In the genomic region with DNA sequence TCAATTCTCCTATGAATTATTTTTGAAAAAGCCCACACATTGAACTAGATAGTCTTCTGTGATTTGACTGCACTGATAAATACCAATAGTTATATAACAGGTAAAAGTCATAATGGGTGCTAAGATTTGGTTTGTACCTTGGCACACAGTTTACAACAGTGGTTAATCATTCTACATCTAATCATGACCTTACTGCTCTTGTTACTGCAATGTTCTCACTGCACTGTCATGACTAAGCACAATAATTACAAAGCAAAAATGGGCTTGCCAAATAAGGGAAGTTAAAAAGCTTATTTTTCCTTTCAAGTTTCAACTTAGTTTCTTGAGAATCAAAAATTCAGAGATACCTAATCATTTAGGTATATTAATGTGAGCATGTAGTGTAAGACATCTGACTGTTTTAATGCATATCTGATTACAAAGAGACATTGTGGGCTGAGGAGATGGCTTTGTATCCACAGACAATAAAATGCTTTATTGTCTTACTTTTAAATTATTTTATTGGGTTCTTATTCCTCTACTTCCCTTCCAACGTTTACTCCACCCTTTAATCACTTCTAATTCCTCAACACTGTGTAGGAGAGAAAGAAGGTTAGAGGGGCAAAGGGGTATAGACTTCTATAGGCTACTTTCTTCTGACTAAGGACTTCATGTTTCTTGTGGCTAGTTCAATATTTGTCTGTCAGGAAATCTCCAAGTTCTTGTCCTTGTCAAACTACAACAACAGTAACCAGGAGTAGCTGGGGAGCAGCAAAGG, we compare ENCODE assay signal across 29 mouse cellular contexts. TPM values are rescaled to one million over a fixed set of nuclear protein-coding genes. Genes with fewer than 3 reads are reported as not detected.
A peak's percentile ranks its signal among the peaks of the same experiment; 100 is the strongest.
DNase-seq lines count a peak whose midpoint lies in the region; ATAC-seq and TF ChIP-seq lines count a peak whose summit lies in the region.
"Had no signal": no experiment of that assay in that cellular context is flagged by ENCODE, and none has a peak within 500 bp of the region (broad histone marks: within the 10 kb centered on the region; RNA-seq: fewer than 3 reads in every experiment).

No protein-coding gene starts in this region.

- no peaks in the 10 kb centered on the region for H3K36me3 ChIP-seq in MEL (ENCODE audit: control insufficient read depth in 1 of 2, insufficient read depth in 2 of 2, low read length in 2 of 2)
- no peaks in the 10 kb centered on the region for H3K36me3 ChIP-seq in intestine, embryonic 16.5 days (ENCODE audit: control insufficient read depth, insufficient read depth, low read length)
- H3K36me3 ChIP-seq in liver, postnatal 0 days (replicated peaks; ENCODE audit: insufficient read depth, low read length): no peaks in the 10 kb centered on the region
- H3K36me3 ChIP-seq: heart, embryonic 13.5 days; limb, embryonic 12.5 days; neural tube, embryonic 13.5 days had no signal

- peak in 1 of 2 experiments; percentile 33; a peak in 1 of 4 replicates for TF ChIP-seq EP300 in MEL (IDR thresholded peaks at IDR 0.05; ENCODE audit: low read depth in 1 of 2, low read length in 2 of 2)
- no peak for TF ChIP-seq EP300 in liver, postnatal 0 days (IDR thresholded peaks at IDR 0.05; ENCODE audit: low read depth)

- H3K27me3 ChIP-seq in MEL (ENCODE audit: control insufficient read depth in 1 of 2, insufficient read depth in 2 of 2, low read length in 2 of 2): no peaks in the 10 kb centered on the region
- H3K27me3 ChIP-seq in intestine, embryonic 16.5 days (replicated peaks; ENCODE audit: control insufficient read depth, insufficient read depth, low read length): no peaks in the 10 kb centered on the region
- H3K27me3 ChIP-seq in liver, postnatal 0 days (ENCODE audit: insufficient read depth, low read length): no peaks in the 10 kb centered on the region
- H3K27me3 ChIP-seq: forebrain, embryonic 13.5 days; heart, embryonic 13.5 days; limb, embryonic 12.5 days; neural tube, embryonic 13.5 days had no signal

- no peaks in the 10 kb centered on the region for H3K79me2 ChIP-seq in MEL (ENCODE audit: control insufficient read depth, insufficient read depth, low read length, poor library complexity)

- no peak overlapping the region for H3K27ac ChIP-seq in MEL (ENCODE audit: control insufficient read depth, low read depth, low read length)
- peak overlapping the region; percentile 63 for H3K27ac ChIP-seq in intestine, embryonic 16.5 days (ENCODE audit: low read length)
- no peak overlapping the region for H3K27ac ChIP-seq in liver, postnatal 0 days (ENCODE audit: low read depth)
- H3K27ac ChIP-seq: forebrain, embryonic 13.5 days; heart, adult 2 months; heart, embryonic 13.5 days; hindbrain, embryonic 14.5 days; limb, embryonic 12.5 days; neural tube, embryonic 13.5 days had no signal

- TF ChIP-seq RAD21 in MEL (IDR thresholded peaks at IDR 0.05; ENCODE audit: low read depth, low read length): no peak

- H3K4me3 ChIP-seq in MEL (ENCODE audit: control insufficient read depth in 1 of 2, insufficient read depth in 1 of 2, low read depth in 2 of 2, low read length in 2 of 2): no peak overlapping the region
- H3K4me3 ChIP-seq in intestine, embryonic 16.5 days (ENCODE audit: low read length): no peak overlapping the region
- H3K4me3 ChIP-seq in liver, postnatal 0 days (ENCODE audit: low read depth, low read length): no peak overlapping the region
- H3K4me3 ChIP-seq: forebrain, embryonic 13.5 days; heart, adult 2 months; heart, embryonic 13.5 days; limb, embryonic 12.5 days; neural tube, embryonic 13.5 days had no signal

- H3K9me3 ChIP-seq in MEL (replicated peaks; ENCODE audit: insufficient read depth, low read length): no peaks in the 10 kb centered on the region
- no peaks in the 10 kb centered on the region for H3K9me3 ChIP-seq in intestine, embryonic 16.5 days (ENCODE audit: control insufficient read depth, low read length)
- no peaks in the 10 kb centered on the region for H3K9me3 ChIP-seq in liver, postnatal 0 days (ENCODE audit: low read length)
- H3K9me3 ChIP-seq: forebrain, embryonic 13.5 days; heart, embryonic 13.5 days; limb, embryonic 12.5 days; neural tube, embryonic 13.5 days had no signal

- no peak for TF ChIP-seq CTCF in MEL (IDR thresholded peaks at IDR 0.05 in 2 of 3, conservative IDR thresholded peaks at IDR 0.05 in 1 of 3; ENCODE audit: control insufficient read depth in 1 of 3, insufficient read depth in 1 of 3, low read depth in 2 of 3, low read length in 3 of 3, poor library complexity in 1 of 3, severe bottlenecking in 1 of 3)
- no peak for TF ChIP-seq CTCF in liver, postnatal 0 days (IDR thresholded peaks at IDR 0.05; ENCODE audit: low read depth)

- 19% methylated on average over 1 of the region's 1 CpGs for WGBS in intestine, embryonic 16.5 days
- WGBS in liver, postnatal 0 days (ENCODE audit: insufficient replicate concordance): 14% methylated on average over 1 of the region's 1 CpGs

- DNase-seq in 416B (ENCODE audit: low read depth) (peak; percentile 49), MEL (ENCODE audit: low read depth, low spot score) (peak; percentile 29)
- DNase-seq in liver, postnatal 0 days: no peak
- DNase-seq in adrenal gland, adult 18-20 months (ENCODE audit: low spot score in 2 of 2): no peak
- DNase-seq in spleen, postnatal 36 days (ENCODE audit: low spot score in 2 of 2): no peak
- DNase-seq in heart, adult 11 months: no peak
- DNase-seq: adrenal gland, postnatal 14 days; cerebellum, adult 8-10 months; cerebellum, postnatal 36 days; gastrocnemius, postnatal 10 days; heart, adult 2 months; heart, postnatal 14 days; kidney, postnatal 25 days; layer of hippocampus, postnatal 36 days; lung, adult 2 months; midbrain, embryonic 14.5 days; right cerebral cortex, adult 18-20 months had no signal

- peak; percentile 99 for ATAC-seq in intestine, embryonic 16.5 days
- ATAC-seq in liver, postnatal 0 days: peak; percentile 90
- ATAC-seq in cerebellum, adult (ENCODE audit: insufficient number of reproducible peaks, low FRiP score, low TSS enrichment): no peak
- ATAC-seq: forebrain, embryonic 13.5 days had no signal

- no peak overlapping the region for H3K4me2 ChIP-seq in intestine, embryonic 16.5 days (ENCODE audit: low read depth, low read length)
- no peak overlapping the region for H3K4me2 ChIP-seq in liver, postnatal 0 days (ENCODE audit: low read depth, low read length)
- H3K4me2 ChIP-seq: forebrain, embryonic 13.5 days; heart, embryonic 13.5 days; hindbrain, embryonic 14.5 days; limb, embryonic 12.5 days; neural tube, embryonic 13.5 days had no signal

- TF ChIP-seq POLR2A in MEL (IDR thresholded peaks at IDR 0.05; ENCODE audit: control insufficient read depth in 1 of 2, insufficient read depth in 1 of 2, low read depth in 1 of 2, low read length in 2 of 2, poor library complexity in 1 of 2): no peak

- H3K9ac ChIP-seq in MEL (ENCODE audit: control insufficient read depth, low read depth, low read length, poor library complexity, severe bottlenecking): no peak overlapping the region
- H3K9ac ChIP-seq in intestine, embryonic 16.5 days (ENCODE audit: low read depth, low read length): no peak overlapping the region
- no peak overlapping the region for H3K9ac ChIP-seq in liver, postnatal 0 days (replicated peaks)
- H3K9ac ChIP-seq: forebrain, embryonic 13.5 days; heart, embryonic 13.5 days; hindbrain, embryonic 14.5 days; limb, embryonic 12.5 days; neural tube, embryonic 13.5 days had no signal

- no peaks in the 10 kb centered on the region for H3K4me1 ChIP-seq in MEL (ENCODE audit: control insufficient read depth in 1 of 2, insufficient read depth in 2 of 2, low read length in 2 of 2)
- no peaks in the 10 kb centered on the region for H3K4me1 ChIP-seq in intestine, embryonic 16.5 days (ENCODE audit: control insufficient read depth, insufficient read depth, low read length)
- no peaks in the 10 kb centered on the region for H3K4me1 ChIP-seq in liver, postnatal 0 days (ENCODE audit: insufficient read depth)
- H3K4me1 ChIP-seq: forebrain, embryonic 13.5 days; heart, embryonic 13.5 days; limb, embryonic 12.5 days; neural tube, embryonic 13.5 days had no signal

TF ChIP-seq in MEL, 35 proteins besides CTCF, POLR2A, EP300 and RAD21:
- TF ChIP-seq MYC (IDR thresholded peaks at IDR 0.05; ENCODE audit: low read depth, low read length) (no peak), KAT2A (conservative IDR thresholded peaks at IDR 0.05; ENCODE audit: low read depth, low read length) (no peak), ETS1 (IDR thresholded peaks at IDR 0.05; ENCODE audit: low read depth, low read length) (no peak), TCF12 (IDR thresholded peaks at IDR 0.05; ENCODE audit: low read depth, low read length) (no peak), USF1 (IDR thresholded peaks at IDR 0.05; ENCODE audit: low read depth, low read length) (no peak), TAL1 (IDR thresholded peaks at IDR 0.05; ENCODE audit: low read length) (no peak), CHD2 (IDR thresholded peaks at IDR 0.05; ENCODE audit: low read length) (no peak), JUND (IDR thresholded peaks at IDR 0.05; ENCODE audit: low read depth, low read length) (no peak)

RNA-seq across cellular contexts. Expression of a gene that starts 15.4 kb away (rescaled TPM):
- 13.0 and 13.3 TPM in 2 replicates for total RNA-seq in MEL (2012; rRNA removed)
- polyA plus RNA-seq in MEL (2012; ENCODE audit: insufficient read depth in 1 of 2, insufficient read length in 2 of 2, low read depth in 1 of 2, low replicate concordance in 2 of 2, missing spikeins in 1 of 2): 1 to 10 TPM in 1 of 2 experiments, not detected in 1; 5.5 TPM
- polyA plus RNA-seq in intestine, embryonic 16.5 days (2015; fragmentation: Nextera tagmentation; extraction: Ambion mirVana): 496 and 608 TPM in 2 replicates
- polyA plus RNA-seq in liver, postnatal 0 days (2015; fragmentation: Nextera tagmentation; extraction: Ambion mirVana): 42.7 and 54.1 TPM in 2 replicates
- total RNA-seq in adrenal gland, adult 18-20 months (2021): 10 to 100 TPM in 1 of 2 experiments, 1 to 10 TPM in 1; 8.7 to 18.3 TPM
- total RNA-seq: layer of hippocampus, postnatal 36 days had no signal

RNA-seq across cellular contexts. Expression of a gene that starts 22.2 kb away (rescaled TPM):
- total RNA-seq in MEL (2012; rRNA removed): not detected in 2 replicates
- polyA plus RNA-seq in MEL (2012; ENCODE audit: insufficient read depth in 1 of 2, insufficient read length in 2 of 2, low read depth in 1 of 2, low replicate concordance in 2 of 2, missing spikeins in 1 of 2): not detected
- polyA plus RNA-seq in intestine, embryonic 16.5 days (2015; fragmentation: Nextera tagmentation; extraction: Ambion mirVana): 611 and 704 TPM in 2 replicates
- 13.1 and 15.9 TPM in 2 replicates for polyA plus RNA-seq in liver, postnatal 0 days (2015; fragmentation: Nextera tagmentation; extraction: Ambion mirVana)
- total RNA-seq in adrenal gland, adult 18-20 months (2021): under 1 TPM; 0.23 to 0.77 TPM
- total RNA-seq: layer of hippocampus, adult 8-10 months; layer of hippocampus, postnatal 36 days; left cerebral cortex, postnatal 14 days; megakaryocyte-erythroid progenitor cell, adult 5-6 weeks had no signal
- polyA plus RNA-seq: C2C12 had no signal

RNA-seq across cellular contexts. Expression of a gene that starts 55.9 kb away (rescaled TPM):
- not detected in 2 replicates for total RNA-seq in MEL (2012; rRNA removed)
- polyA plus RNA-seq in MEL (2012; ENCODE audit: insufficient read depth in 1 of 2, insufficient read length in 2 of 2, low read depth in 1 of 2, low replicate concordance in 2 of 2, missing spikeins in 1 of 2): not detected
- 0.39 and 0.49 TPM in 2 replicates for polyA plus RNA-seq in intestine, embryonic 16.5 days (2015; fragmentation: Nextera tagmentation; extraction: Ambion mirVana)
- 26.8 and 30.5 TPM in 2 replicates for polyA plus RNA-seq in liver, postnatal 0 days (2015; fragmentation: Nextera tagmentation; extraction: Ambion mirVana)
- 1,000 to 10,000 TPM in 1 of 2 experiments, under 1 TPM in 1; 0.74 to 3,425 TPM for total RNA-seq in adrenal gland, adult 18-20 months (2021)
- total RNA-seq: heart, adult 2 months; heart, postnatal 14 days; megakaryocyte-erythroid progenitor cell, adult 5-6 weeks had no signal
- polyA plus RNA-seq: C2C12; heart, embryonic 13.5 days; hindbrain, embryonic 14.5 days; limb, embryonic 12.5 days; midbrain, embryonic 14.5 days; neural tube, embryonic 13.5 days; testis, adult 2 months had no signal

Comparison
In these comparisons a context has a peak if more than half of its experiments do, and no peak if none do; other contexts are left out.
1. DNase-seq: peak in 416B (single experiment) and MEL (single experiment); none in liver, postnatal 0 days (single experiment), adrenal gland, adult 18-20 months (0 of 2), spleen, postnatal 36 days (0 of 2) and heart, adult 11 months (single experiment).
2. RNA of a gene that starts 22.2 kb away (polyA plus RNA-seq): 611 to 704 TPM in intestine, embryonic 16.5 days; 13.1 to 15.9 TPM in liver, postnatal 0 days and not detected in MEL; every median in the first group is over 10 times any median in the second.
3. RNA of a gene that starts 55.9 kb away (polyA plus RNA-seq): 26.8 to 30.5 TPM in liver, postnatal 0 days; 0.39 to 0.49 TPM in intestine, embryonic 16.5 days and not detected in MEL; every median in the first group is over 10 times any median in the second.